Mouse (Mus musculus): ENCODE results near the gene Catsperz. TPM values are rescaled to one million over a fixed set of nuclear protein-coding genes. Genes with fewer than 3 reads are reported as not detected.

The Catsperz gene
- polyA plus RNA-seq, 1 experiment from 2014 or later: 0.81 TPM

DNA sequence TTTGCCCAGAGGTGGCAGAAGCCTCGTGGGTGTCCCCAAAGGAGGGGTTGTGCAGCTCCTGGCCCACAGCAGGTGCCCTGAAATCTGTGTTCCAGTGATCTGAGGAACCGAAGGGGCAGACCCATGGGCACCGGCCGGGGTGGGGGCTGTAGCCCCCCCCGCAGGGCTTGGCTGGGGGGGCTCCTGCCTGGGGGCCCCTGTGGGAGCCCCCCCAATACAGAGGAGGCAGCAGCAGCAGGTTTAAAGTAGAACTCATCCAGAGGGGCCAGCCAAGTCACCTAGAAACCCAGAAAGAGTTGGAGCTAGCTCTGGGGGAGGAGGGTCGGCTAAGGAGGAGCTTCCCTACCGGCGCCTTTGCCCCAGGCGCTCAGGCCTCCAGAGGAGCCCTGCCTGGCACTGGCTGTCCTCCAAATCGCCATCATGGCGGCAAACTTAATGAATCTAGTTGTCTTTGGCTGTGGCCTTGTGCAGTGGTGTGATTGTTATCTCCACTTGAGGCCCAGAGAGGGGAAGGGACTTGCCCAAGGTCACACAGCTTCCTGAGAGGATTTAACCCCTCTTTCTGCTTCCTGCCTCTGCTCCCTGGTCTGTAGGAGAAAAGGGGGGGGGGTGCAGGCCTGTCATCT is 45.4 kb upstream of the Catsperz start:
- Histone ChIP-seq H3K9me3 (ENCODE audit: low read length) (no peaks in the 10 kb centered on the region), H3K4me2 (ENCODE audit: low read depth, low read length) (peak overlapping the region; percentile 80), H3K36me3 (replicated peaks; ENCODE audit: insufficient read depth, low read length) (0 out of 2 replicates have a peak, but pooled peaks cover 5% of the 10 kb centered on the region), H3K4me1 (ENCODE audit: insufficient read depth) (peaks cover 32% of the 10 kb centered on the region), H3K27ac (ENCODE audit: low read depth) (no peak overlapping the region), H3K9ac (replicated peaks) (no peak overlapping the region; the same call in 1 of the 2 replicates), H3K4me3 (ENCODE audit: low read depth, low read length) (no peak overlapping the region), H3K27me3 (ENCODE audit: insufficient read depth, low read length) (no peaks in the 10 kb centered on the region)
- ATAC-seq (no peak), DNase-seq (no peak)
- no peak for TF ChIP-seq CTCF (IDR thresholded peaks at IDR 0.05; ENCODE audit: low read depth)
- WGBS (ENCODE audit: insufficient replicate concordance): 32% methylated on average over 11 of the region's 11 CpGs

DNA sequence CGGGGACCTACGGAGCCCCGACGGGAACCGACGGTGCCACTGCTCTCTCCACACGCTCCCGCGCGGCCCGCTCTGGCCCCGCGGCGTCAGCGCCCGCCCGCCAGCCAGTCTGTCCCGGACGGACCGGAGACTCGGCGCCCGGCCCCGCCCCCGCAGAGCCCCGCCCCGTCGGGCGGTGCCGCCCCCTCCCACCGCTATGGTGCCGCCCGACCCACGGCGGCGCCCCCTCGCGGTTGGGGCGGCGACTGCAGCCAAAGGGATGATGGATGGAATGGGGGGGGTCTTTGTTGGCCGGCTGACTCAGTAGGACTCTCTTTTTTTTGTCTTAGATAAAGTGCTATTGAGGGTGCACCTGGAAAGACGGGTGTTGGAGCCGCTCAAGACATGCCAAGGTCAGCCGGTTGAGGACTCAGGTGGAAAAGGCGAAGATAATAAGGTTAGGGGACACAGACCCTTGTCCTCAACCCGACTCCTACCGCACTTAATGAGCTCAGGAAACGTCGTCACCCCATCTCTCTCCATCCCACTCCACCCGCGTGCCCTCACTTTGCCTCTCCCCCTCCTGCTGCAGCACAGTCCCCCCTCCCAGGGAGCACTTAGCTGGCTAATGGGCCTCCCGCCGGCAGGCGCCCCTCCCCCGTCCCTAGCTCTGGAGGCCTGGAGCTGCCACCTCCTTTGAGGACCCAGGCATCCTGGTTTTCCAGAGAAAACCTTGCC is 44.6 kb upstream of the Catsperz start:
- peaks cover 31% of the 10 kb centered on the region for H3K4me1 ChIP-seq (ENCODE audit: insufficient read depth)
- H3K36me3 ChIP-seq (replicated peaks; ENCODE audit: insufficient read depth, low read length): peaks cover 9% of the 10 kb centered on the region
- TF ChIP-seq CTCF (IDR thresholded peaks at IDR 0.05; ENCODE audit: low read depth) (peak; percentile 79), EP300 (IDR thresholded peaks at IDR 0.05; ENCODE audit: low read depth) (no peak)
- ATAC-seq: peak; percentile 75
- peak overlapping the region; percentile 80 for H3K4me2 ChIP-seq (ENCODE audit: low read depth, low read length)
- H3K4me3 ChIP-seq (ENCODE audit: low read depth, low read length): peak overlapping the region; percentile 62
- peak; percentile 89 for DNase-seq
- no peaks in the 10 kb centered on the region for H3K9me3 ChIP-seq (ENCODE audit: low read length)
- H3K9ac ChIP-seq (replicated peaks): peak overlapping the region; percentile 69
- H3K27me3 ChIP-seq (ENCODE audit: insufficient read depth, low read length): no peaks in the 10 kb centered on the region
- 1% methylated on average over 44 of the region's 55 CpGs for WGBS (ENCODE audit: insufficient replicate concordance)
- no peak overlapping the region for H3K27ac ChIP-seq (ENCODE audit: low read depth)

DNA sequence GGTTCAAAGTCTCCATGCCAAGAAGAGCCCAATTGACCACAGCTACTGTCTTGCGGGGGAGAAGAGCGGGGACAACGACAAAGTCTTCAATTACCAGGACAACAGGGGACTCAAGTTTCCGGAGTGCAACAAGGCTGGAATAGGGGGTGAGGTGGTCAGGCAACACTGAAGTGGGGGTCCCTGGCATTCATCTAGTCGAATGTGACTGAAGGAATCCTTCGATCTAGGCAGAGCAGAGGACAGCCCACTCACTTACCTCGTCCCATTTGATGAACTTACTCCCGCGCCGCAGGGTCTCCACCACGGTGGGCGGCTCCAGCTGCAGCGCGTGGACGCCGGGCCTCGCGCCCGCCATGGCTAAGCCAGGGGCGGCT is 44.1 kb upstream of the Catsperz start:
- Histone ChIP-seq H3K4me1 (ENCODE audit: insufficient read depth) (peaks cover 31% of the 10 kb centered on the region), H3K27me3 (ENCODE audit: insufficient read depth, low read length) (no peaks in the 10 kb centered on the region), H3K9ac (replicated peaks) (peak overlapping the region; percentile 69), H3K36me3 (replicated peaks; ENCODE audit: insufficient read depth, low read length) (peaks cover 14% of the 10 kb centered on the region), H3K27ac (ENCODE audit: low read depth) (no peak overlapping the region), H3K4me3 (ENCODE audit: low read depth, low read length) (peak overlapping the region; percentile 62), H3K4me2 (ENCODE audit: low read depth, low read length) (peak overlapping the region; percentile 80), H3K9me3 (ENCODE audit: low read length) (no peaks in the 10 kb centered on the region)
- under 1% methylated on average over 20 of the region's 20 CpGs for WGBS (ENCODE audit: insufficient replicate concordance)
- no peak for DNase-seq
- ATAC-seq: no peak
- TF ChIP-seq CTCF (IDR thresholded peaks at IDR 0.05; ENCODE audit: low read depth): no peak

DNA sequence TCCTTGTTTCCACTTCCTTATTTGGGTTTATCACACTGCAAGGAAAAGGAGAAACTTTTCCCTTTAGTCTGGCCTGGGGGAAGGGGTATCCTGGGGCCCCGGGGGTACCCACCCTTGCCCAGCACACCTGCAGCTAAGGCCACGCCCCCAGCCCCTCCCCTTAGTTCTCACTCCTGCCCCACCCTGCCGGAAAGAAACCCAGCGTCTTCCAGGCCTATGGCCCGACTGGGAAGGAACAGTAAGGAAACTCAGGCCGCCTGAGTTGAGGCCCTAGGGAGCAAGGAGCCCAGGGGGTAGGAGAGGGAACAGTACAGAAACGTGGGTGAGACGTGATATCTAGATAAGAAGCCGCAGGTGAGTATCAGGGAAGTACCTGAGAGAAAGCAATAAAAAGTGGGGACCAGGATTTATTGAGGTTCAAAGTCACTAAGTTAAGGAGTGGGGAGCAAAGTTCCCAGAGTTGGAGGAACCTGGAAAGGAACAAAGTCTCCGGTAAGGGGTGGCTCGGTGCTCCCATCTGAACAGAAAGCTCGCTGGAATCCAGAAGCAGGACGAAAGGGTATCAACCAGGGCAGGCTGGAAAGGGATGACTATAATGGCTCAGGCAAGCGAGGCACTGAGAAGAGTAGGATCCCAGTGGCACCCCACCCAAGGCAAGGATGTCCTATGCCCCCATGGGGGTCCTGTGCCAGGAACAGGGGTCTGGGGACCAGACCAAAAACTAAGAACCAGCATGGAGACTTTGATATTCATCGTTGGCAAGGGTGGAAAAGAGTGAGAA is 43.5 kb upstream of the Catsperz start:
- peak; percentile 52 for DNase-seq
- Histone ChIP-seq H3K4me1 (ENCODE audit: insufficient read depth) (peaks cover 26% of the 10 kb centered on the region), H3K9ac (replicated peaks) (peak overlapping the region; percentile 69), H3K27me3 (ENCODE audit: insufficient read depth, low read length) (no peaks in the 10 kb centered on the region), H3K4me2 (ENCODE audit: low read depth, low read length) (peak overlapping the region; percentile 80), H3K9me3 (ENCODE audit: low read length) (no peaks in the 10 kb centered on the region), H3K27ac (ENCODE audit: low read depth) (no peak overlapping the region), H3K4me3 (ENCODE audit: low read depth, low read length) (peak overlapping the region; percentile 62), H3K36me3 (replicated peaks; ENCODE audit: insufficient read depth, low read length) (peaks cover 15% of the 10 kb centered on the region)
- WGBS (ENCODE audit: insufficient replicate concordance): 10% methylated on average over 15 of the region's 15 CpGs
- TF ChIP-seq CTCF (IDR thresholded peaks at IDR 0.05; ENCODE audit: low read depth) (no peak), EP300 (IDR thresholded peaks at IDR 0.05; ENCODE audit: low read depth) (no peak)
- no peak for ATAC-seq

DNA sequence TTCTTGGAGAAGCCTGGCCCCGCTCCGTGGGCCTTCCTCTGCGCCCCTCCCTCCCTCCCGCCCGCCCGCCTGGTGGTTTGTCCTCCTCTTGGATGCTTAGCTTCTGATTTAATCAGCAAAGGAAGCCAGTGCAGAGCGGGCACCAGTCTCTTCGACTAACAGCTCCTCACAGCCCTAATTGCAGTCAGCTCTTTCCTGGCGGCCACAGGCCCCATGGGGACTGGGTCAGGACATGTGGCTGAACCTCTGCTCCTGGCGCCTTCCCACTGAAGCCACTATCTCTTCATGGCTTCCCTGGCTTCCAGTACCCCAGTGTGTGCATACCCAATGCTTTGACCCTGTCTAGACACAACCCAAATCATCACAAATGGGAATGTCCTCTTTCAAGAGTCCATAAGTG is 31.3 kb upstream of the Catsperz start:
- no peak overlapping the region for H3K9ac ChIP-seq (replicated peaks)

DNA sequence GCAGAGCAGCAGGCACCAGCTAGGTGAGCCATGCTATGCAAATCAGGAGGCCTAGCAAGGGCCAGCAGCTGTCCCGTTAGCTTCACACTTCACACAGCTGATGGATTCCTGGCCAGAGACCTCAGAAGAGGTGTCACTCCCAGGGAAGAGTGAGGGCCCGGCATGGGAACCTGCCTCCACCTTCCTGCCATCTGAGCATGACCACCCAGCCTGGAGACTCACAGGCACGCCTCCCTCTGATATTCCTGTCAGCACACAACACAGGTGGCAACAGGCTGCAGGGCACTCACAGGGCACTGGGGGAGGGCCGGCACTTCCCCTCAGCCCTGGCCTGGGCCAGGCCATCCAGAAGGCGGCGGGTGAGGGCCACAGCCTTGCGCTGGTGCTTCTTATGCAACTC is 30.2 kb upstream of the Catsperz start:
- H3K4me2 ChIP-seq (ENCODE audit: low read depth, low read length): no peak overlapping the region
- peaks cover 30% of the 10 kb centered on the region for H3K36me3 ChIP-seq (replicated peaks; ENCODE audit: insufficient read depth, low read length)
- no peak overlapping the region for H3K27ac ChIP-seq (ENCODE audit: low read depth)
- H3K4me1 ChIP-seq (ENCODE audit: insufficient read depth): peaks cover 16% of the 10 kb centered on the region
- no peak overlapping the region for H3K4me3 ChIP-seq (ENCODE audit: low read depth, low read length)
- no peak for TF ChIP-seq EP300 (IDR thresholded peaks at IDR 0.05; ENCODE audit: low read depth)
- TF ChIP-seq CTCF (IDR thresholded peaks at IDR 0.05; ENCODE audit: low read depth): peak; percentile 7; the same call in 1 of the 2 replicates
- H3K9ac ChIP-seq (replicated peaks): no peak overlapping the region
- H3K9me3 ChIP-seq (ENCODE audit: low read length): no peaks in the 10 kb centered on the region
- DNase-seq (peak; percentile 31), ATAC-seq (no peak)
- WGBS (ENCODE audit: insufficient replicate concordance): 78% methylated on average over 6 of the region's 7 CpGs
- H3K27me3 ChIP-seq (ENCODE audit: insufficient read depth, low read length): no peaks in the 10 kb centered on the region

More for the DNA sequence above, 31.3 kb upstream of the Catsperz start:
- Histone ChIP-seq H3K4me3 (ENCODE audit: low read depth, low read length) (no peak overlapping the region), H3K36me3 (replicated peaks; ENCODE audit: insufficient read depth, low read length) (peaks cover 30% of the 10 kb centered on the region), H3K27me3 (ENCODE audit: insufficient read depth, low read length) (no peaks in the 10 kb centered on the region), H3K4me2 (ENCODE audit: low read depth, low read length) (no peak overlapping the region), H3K27ac (ENCODE audit: low read depth) (no peak overlapping the region), H3K9me3 (ENCODE audit: low read length) (no peaks in the 10 kb centered on the region), H3K4me1 (ENCODE audit: insufficient read depth) (peaks cover 12% of the 10 kb centered on the region)
- 84% methylated on average over 10 of the region's 10 CpGs for WGBS (ENCODE audit: insufficient replicate concordance)
- no peak for TF ChIP-seq EP300 (IDR thresholded peaks at IDR 0.05; ENCODE audit: low read depth)
- TF ChIP-seq CTCF (IDR thresholded peaks at IDR 0.05; ENCODE audit: low read depth): no peak
- DNase-seq (no peak), ATAC-seq (no peak)

Data from liver, postnatal 0 days (tissue).